Comparison of ENCODE assay signal across 22 mouse cellular contexts in the genomic region with DNA sequence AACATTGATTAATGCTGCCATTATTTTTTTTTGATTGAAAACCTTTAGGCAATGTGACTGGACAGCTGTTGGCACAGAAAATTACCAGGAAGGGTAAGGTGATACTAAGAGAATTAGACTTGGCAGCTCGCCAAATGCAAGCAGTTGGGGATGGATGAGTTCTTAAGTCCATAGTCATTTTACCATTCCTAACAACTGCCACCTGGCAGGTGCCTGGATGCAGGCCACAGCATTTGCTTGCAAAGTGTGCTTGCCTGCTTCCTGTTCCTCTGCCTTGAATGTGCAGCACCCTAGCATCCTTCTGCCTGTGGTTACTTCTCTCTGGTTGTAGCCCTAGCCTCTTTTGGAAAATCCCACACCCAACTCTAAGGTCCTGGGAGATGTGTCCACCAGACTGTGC.
DNase-seq lines count a peak whose midpoint lies in the region; ATAC-seq and TF ChIP-seq lines count a peak whose summit lies in the region.
"Had no signal": no experiment of that assay in that cellular context is flagged by ENCODE, and none has a peak within 500 bp of the region (broad histone marks: within the 10 kb centered on the region; RNA-seq: fewer than 3 reads in every experiment).

No protein-coding gene starts in this region.

- H3K4me2 ChIP-seq in forebrain, postnatal 0 days (ENCODE audit: low read depth) = no peak overlapping the region
- H3K4me2 ChIP-seq in midbrain, postnatal 0 days (ENCODE audit: low read depth, low read length, poor library complexity, severe bottlenecking) = no peak overlapping the region
- no peak overlapping the region for H3K4me2 ChIP-seq in midbrain, embryonic 16.5 days (ENCODE audit: low read length)
- H3K4me2 ChIP-seq: embryonic facial prominence, embryonic 12.5 days; hindbrain, embryonic 15.5 days; kidney, embryonic 15.5 days; limb, embryonic 13.5 days; liver, embryonic 13.5 days; neural tube, embryonic 13.5 days had no signal

- no peak overlapping the region for H3K9ac ChIP-seq in forebrain, postnatal 0 days
- H3K9ac ChIP-seq in midbrain, postnatal 0 days (replicated peaks; ENCODE audit: low read length, poor library complexity, severe bottlenecking) = no peak overlapping the region
- H3K9ac ChIP-seq in midbrain, embryonic 16.5 days (ENCODE audit: low read depth, low read length) = no peak overlapping the region
- H3K9ac ChIP-seq: embryonic facial prominence, embryonic 12.5 days; hindbrain, embryonic 15.5 days; kidney, embryonic 15.5 days; limb, embryonic 13.5 days; liver, embryonic 13.5 days; neural tube, embryonic 13.5 days had no signal

- no peaks in the 10 kb centered on the region for H3K27me3 ChIP-seq in forebrain, postnatal 0 days (ENCODE audit: insufficient read depth, low read length)
- H3K27me3 ChIP-seq in forebrain, embryonic 10.5 days (ENCODE audit: poor library complexity, severe bottlenecking) = no peaks in the 10 kb centered on the region
- H3K27me3 ChIP-seq in midbrain, postnatal 0 days (ENCODE audit: insufficient read depth, low read length) = no peaks in the 10 kb centered on the region
- no peaks in the 10 kb centered on the region for H3K27me3 ChIP-seq in midbrain, embryonic 16.5 days (ENCODE audit: control insufficient read depth, insufficient read depth, low read depth, low read length)
- H3K27me3 ChIP-seq: embryonic facial prominence, embryonic 12.5 days; hindbrain, embryonic 15.5 days; kidney, embryonic 15.5 days; limb, embryonic 13.5 days; liver, embryonic 13.5 days; neural tube, embryonic 13.5 days had no signal

- H3K27ac ChIP-seq in forebrain, postnatal 0 days (ENCODE audit: low read depth, low read length) = no peak overlapping the region
- no peak overlapping the region for H3K27ac ChIP-seq in forebrain, embryonic 10.5 days
- H3K27ac ChIP-seq in midbrain, postnatal 0 days (ENCODE audit: low read depth, low read length) = no peak overlapping the region
- H3K27ac ChIP-seq in midbrain, embryonic 16.5 days (ENCODE audit: low read length) = no peak overlapping the region
- H3K27ac ChIP-seq: embryonic facial prominence, embryonic 12.5 days; hindbrain, embryonic 15.5 days; kidney, embryonic 15.5 days; limb, embryonic 13.5 days; liver, embryonic 13.5 days; macrophage; midbrain, embryonic 10.5 days; neural tube, embryonic 13.5 days had no signal

- peak; percentile 23 for DNase-seq in forebrain, postnatal 0 days
- DNase-seq in forebrain, embryonic 10.5 days (ENCODE audit: extremely low spot score, low spot score) = no peak
- peak; percentile 56 for DNase-seq in midbrain, postnatal 0 days (ENCODE audit: low spot score)
- peak; percentile 19 to 38 for DNase-seq in cerebellum, adult 18-20 months
- peak; percentile 77 to 81 for DNase-seq in cerebellum, postnatal 14 days
- DNase-seq in yolk sac, embryonic 10.5 days (ENCODE audit: low spot score) = no peak
- no peak for DNase-seq in frontal cortex, adult 2 months (ENCODE audit: extremely low spot score in 1 of 2, low spot score in 1 of 2)
- DNase-seq: B cell, adult 2 months; gastrocnemius, postnatal 10 days; heart, adult 18-20 months; heart, postnatal 36 days; liver, embryonic 13.5 days; right cerebral cortex, postnatal 25 days had no signal

- H3K4me1 ChIP-seq in forebrain, postnatal 0 days (ENCODE audit: insufficient read depth) = peaks cover 8% of the 10 kb centered on the region; the same call in 1 of the 2 replicates
- H3K4me1 ChIP-seq in forebrain, embryonic 10.5 days = no peaks in the 10 kb centered on the region
- H3K4me1 ChIP-seq in midbrain, postnatal 0 days (ENCODE audit: insufficient read depth, low read length) = no peaks in the 10 kb centered on the region
- H3K4me1 ChIP-seq in midbrain, embryonic 16.5 days (ENCODE audit: control insufficient read depth, insufficient read depth, low read length) = no peaks in the 10 kb centered on the region
- H3K4me1 ChIP-seq: embryonic facial prominence, embryonic 12.5 days; kidney, embryonic 15.5 days; liver, embryonic 13.5 days; midbrain, embryonic 10.5 days had no signal

- no peaks in the 10 kb centered on the region for H3K36me3 ChIP-seq in forebrain, postnatal 0 days (ENCODE audit: insufficient read depth)
- no peaks in the 10 kb centered on the region for H3K36me3 ChIP-seq in forebrain, embryonic 10.5 days (replicated peaks)
- H3K36me3 ChIP-seq in midbrain, postnatal 0 days (ENCODE audit: insufficient read depth, low read length) = no peaks in the 10 kb centered on the region
- H3K36me3 ChIP-seq in midbrain, embryonic 16.5 days (ENCODE audit: control insufficient read depth, insufficient read depth, low read length) = no peaks in the 10 kb centered on the region
- H3K36me3 ChIP-seq: embryonic facial prominence, embryonic 12.5 days; hindbrain, embryonic 15.5 days; kidney, embryonic 15.5 days; limb, embryonic 13.5 days; liver, embryonic 13.5 days; midbrain, embryonic 10.5 days; neural tube, embryonic 13.5 days had no signal

- WGBS in forebrain, postnatal 0 days = 54% methylated on average over 1 of the region's 1 CpGs
- 78% methylated on average over 1 of the region's 1 CpGs for WGBS in forebrain, embryonic 10.5 days
- WGBS in midbrain, postnatal 0 days = 81% methylated on average over 1 of the region's 1 CpGs
- 83% methylated on average over 1 of the region's 1 CpGs for WGBS in midbrain, embryonic 16.5 days

- H3K4me3 ChIP-seq in forebrain, postnatal 0 days (ENCODE audit: low read depth, low read length) = no peak overlapping the region
- no peak overlapping the region for H3K4me3 ChIP-seq in forebrain, embryonic 10.5 days
- no peak overlapping the region for H3K4me3 ChIP-seq in midbrain, postnatal 0 days (ENCODE audit: low read depth, low read length)
- H3K4me3 ChIP-seq in midbrain, embryonic 16.5 days (ENCODE audit: low read depth, low read length) = no peak overlapping the region
- H3K4me3 ChIP-seq: embryonic facial prominence, embryonic 12.5 days; hindbrain, embryonic 15.5 days; kidney, embryonic 15.5 days; limb, embryonic 13.5 days; liver, embryonic 13.5 days; midbrain, embryonic 10.5 days; neural tube, embryonic 13.5 days had no signal

- H3K9me3 ChIP-seq in forebrain, postnatal 0 days (ENCODE audit: low read length) = no peaks in the 10 kb centered on the region
- H3K9me3 ChIP-seq in forebrain, embryonic 10.5 days = no peaks in the 10 kb centered on the region
- no peaks in the 10 kb centered on the region for H3K9me3 ChIP-seq in midbrain, postnatal 0 days (ENCODE audit: low read length)
- no peaks in the 10 kb centered on the region for H3K9me3 ChIP-seq in midbrain, embryonic 16.5 days (replicated peaks; ENCODE audit: control insufficient read depth, low read length, poor library complexity, severe bottlenecking)
- H3K9me3 ChIP-seq: embryonic facial prominence, embryonic 12.5 days; hindbrain, embryonic 15.5 days; kidney, embryonic 15.5 days; limb, embryonic 13.5 days; midbrain, embryonic 10.5 days; neural tube, embryonic 13.5 days had no signal

- ATAC-seq in forebrain, postnatal 0 days = no peak
- ATAC-seq in midbrain, postnatal 0 days (ENCODE audit: low FRiP score) = no peak
- no peak for ATAC-seq in midbrain, embryonic 16.5 days
- ATAC-seq: intestine, embryonic 16.5 days had no signal

- TF ChIP-seq CTCF in forebrain, postnatal 0 days (IDR thresholded peaks at IDR 0.05; ENCODE audit: low read depth) = no peak
- TF ChIP-seq CTCF in midbrain, postnatal 0 days (IDR thresholded peaks at IDR 0.05) = no peak

Comparison
In these comparisons a context has a peak if more than half of its experiments do, and no peak if none do; other contexts are left out.
1. DNase-seq: peak in forebrain, postnatal 0 days (single experiment), midbrain, postnatal 0 days (single experiment), cerebellum, adult 18-20 months (2 of 2) and cerebellum, postnatal 14 days (2 of 2); none in forebrain, embryonic 10.5 days (single experiment), yolk sac, embryonic 10.5 days (single experiment) and frontal cortex, adult 2 months (0 of 2).